Mouse (Mus musculus): ENCODE data around the gene Txnrd3. TPM values are rescaled to one million over a fixed set of nuclear protein-coding genes. Genes with fewer than 3 reads are reported as not detected.

The Txnrd3 gene
- polyA plus RNA-seq, 1 experiment from 2014 or later: 6.6 TPM

GRCm38 (mm10) chr6:89613336-89614106, 30.3 kb upstream of the Txnrd3 start:
- H3K4me1 ChIP-seq (replicated peaks; ENCODE audit: control insufficient read depth, insufficient read depth, low read length): no peaks in the 10 kb centered on the region
- no peaks in the 10 kb centered on the region for H3K9me3 ChIP-seq (ENCODE audit: control insufficient read depth)
- no peaks in the 10 kb centered on the region for H3K36me3 ChIP-seq (ENCODE audit: control insufficient read depth, insufficient read depth)
- no peak for ATAC-seq
- H3K27me3 ChIP-seq (replicated peaks; ENCODE audit: control insufficient read depth, insufficient read depth, low read length): no peaks in the 10 kb centered on the region
- WGBS: 30% methylated on average over 15 of the region's 15 CpGs
- TF ChIP-seq CTCF (IDR thresholded peaks at IDR 0.05; ENCODE audit: low read depth): no peak
- no peak overlapping the region for H3K9ac ChIP-seq (ENCODE audit: low read depth, low read length)
- H3K27ac ChIP-seq (ENCODE audit: low read depth, low read length): no peak overlapping the region
- no peak overlapping the region for H3K4me2 ChIP-seq (replicated peaks; ENCODE audit: low read depth)
- no peak overlapping the region for H3K4me3 ChIP-seq (ENCODE audit: low read depth, low read length)

- no peak for ATAC-seq
- H3K4me1 ChIP-seq (replicated peaks; ENCODE audit: control insufficient read depth, insufficient read depth, low read length): no peaks in the 10 kb centered on the region
- H3K4me3 ChIP-seq (ENCODE audit: low read depth, low read length): no peak overlapping the region
- no peak overlapping the region for H3K27ac ChIP-seq (ENCODE audit: low read depth, low read length)
- H3K9me3 ChIP-seq (ENCODE audit: control insufficient read depth): no peaks in the 10 kb centered on the region
- WGBS: 15% methylated on average over 2 of the region's 2 CpGs
- H3K9ac ChIP-seq (ENCODE audit: low read depth, low read length): no peak overlapping the region
- no peaks in the 10 kb centered on the region for H3K36me3 ChIP-seq (ENCODE audit: control insufficient read depth, insufficient read depth)
- no peaks in the 10 kb centered on the region for H3K27me3 ChIP-seq (replicated peaks; ENCODE audit: control insufficient read depth, insufficient read depth, low read length)
- no peak for TF ChIP-seq CTCF (IDR thresholded peaks at IDR 0.05; ENCODE audit: low read depth)
- no peak overlapping the region for H3K4me2 ChIP-seq (replicated peaks; ENCODE audit: low read depth)
These were observed 29.7 kb upstream of the Txnrd3 start for GRCm38 (mm10) chr6:89614107-89614471.

GRCm38 (mm10) chr6:89614596-89615372, 29.0 kb upstream of the Txnrd3 start:
- no peaks in the 10 kb centered on the region for H3K4me1 ChIP-seq (replicated peaks; ENCODE audit: control insufficient read depth, insufficient read depth, low read length)
- TF ChIP-seq CTCF (IDR thresholded peaks at IDR 0.05; ENCODE audit: low read depth): no peak
- WGBS: 64% methylated on average over 7 of the region's 7 CpGs
- no peak overlapping the region for H3K4me3 ChIP-seq (ENCODE audit: low read depth, low read length)
- H3K9me3 ChIP-seq (ENCODE audit: control insufficient read depth): no peaks in the 10 kb centered on the region
- H3K9ac ChIP-seq (ENCODE audit: low read depth, low read length): no peak overlapping the region
- H3K27me3 ChIP-seq (replicated peaks; ENCODE audit: control insufficient read depth, insufficient read depth, low read length): no peaks in the 10 kb centered on the region
- no peak overlapping the region for H3K4me2 ChIP-seq (replicated peaks; ENCODE audit: low read depth)
- no peak for ATAC-seq
- H3K27ac ChIP-seq (ENCODE audit: low read depth, low read length): no peak overlapping the region
- H3K36me3 ChIP-seq (ENCODE audit: control insufficient read depth, insufficient read depth): no peaks in the 10 kb centered on the region

- Histone ChIP-seq H3K9me3 (ENCODE audit: control insufficient read depth) (no peaks in the 10 kb centered on the region), H3K27ac (ENCODE audit: low read depth, low read length) (no peak overlapping the region), H3K4me2 (replicated peaks; ENCODE audit: low read depth) (no peak overlapping the region), H3K36me3 (ENCODE audit: control insufficient read depth, insufficient read depth) (no peaks in the 10 kb centered on the region), H3K9ac (ENCODE audit: low read depth, low read length) (no peak overlapping the region), H3K27me3 (replicated peaks; ENCODE audit: control insufficient read depth, insufficient read depth, low read length) (no peaks in the 10 kb centered on the region), H3K4me3 (ENCODE audit: low read depth, low read length) (no peak overlapping the region), H3K4me1 (replicated peaks; ENCODE audit: control insufficient read depth, insufficient read depth, low read length) (no peaks in the 10 kb centered on the region)
- no peak for TF ChIP-seq CTCF (IDR thresholded peaks at IDR 0.05; ENCODE audit: low read depth)
- no peak for ATAC-seq
- WGBS: 59% methylated on average over 7 of the region's 7 CpGs
These were observed 28.4 kb upstream of the Txnrd3 start for GRCm38 (mm10) chr6:89615373-89615755.

GRCm38 (mm10) chr6:89622647-89623046, 21.1 kb upstream of the Txnrd3 start:
- no peaks in the 10 kb centered on the region; the same call in 1 of the 2 replicates for H3K27me3 ChIP-seq (replicated peaks; ENCODE audit: control insufficient read depth, insufficient read depth, low read length)
- no peaks in the 10 kb centered on the region for H3K9me3 ChIP-seq (ENCODE audit: control insufficient read depth)
- H3K9ac ChIP-seq (ENCODE audit: low read depth, low read length): no peak overlapping the region
- ATAC-seq: no peak
- no peak overlapping the region for H3K27ac ChIP-seq (ENCODE audit: low read depth, low read length)
- H3K4me3 ChIP-seq (ENCODE audit: low read depth, low read length): no peak overlapping the region
- H3K4me2 ChIP-seq (replicated peaks; ENCODE audit: low read depth): no peak overlapping the region
- H3K36me3 ChIP-seq (ENCODE audit: control insufficient read depth, insufficient read depth): no peaks in the 10 kb centered on the region
- TF ChIP-seq CTCF (IDR thresholded peaks at IDR 0.05; ENCODE audit: low read depth): peak; percentile 48
- H3K4me1 ChIP-seq (replicated peaks; ENCODE audit: control insufficient read depth, insufficient read depth, low read length): no peaks in the 10 kb centered on the region
- WGBS: 78% methylated on average over 3 of the region's 3 CpGs

- TF ChIP-seq CTCF (IDR thresholded peaks at IDR 0.05; ENCODE audit: low read depth): no peak
- H3K27me3 ChIP-seq (replicated peaks; ENCODE audit: control insufficient read depth, insufficient read depth, low read length): no peaks in the 10 kb centered on the region; the same call in 1 of the 2 replicates
- no peaks in the 10 kb centered on the region for H3K9me3 ChIP-seq (ENCODE audit: control insufficient read depth)
- 57% methylated on average over 8 of the region's 8 CpGs for WGBS
- H3K36me3 ChIP-seq (ENCODE audit: control insufficient read depth, insufficient read depth): no peaks in the 10 kb centered on the region
- H3K4me2 ChIP-seq (replicated peaks; ENCODE audit: low read depth): no peak overlapping the region
- H3K4me1 ChIP-seq (replicated peaks; ENCODE audit: control insufficient read depth, insufficient read depth, low read length): no peaks in the 10 kb centered on the region
- H3K27ac ChIP-seq (ENCODE audit: low read depth, low read length): no peak overlapping the region
- ATAC-seq: no peak
- no peak overlapping the region for H3K9ac ChIP-seq (ENCODE audit: low read depth, low read length)
- H3K4me3 ChIP-seq (ENCODE audit: low read depth, low read length): no peak overlapping the region
These were observed 15.6 kb upstream of the Txnrd3 start for GRCm38 (mm10) chr6:89628045-89628785.

Data from intestine, postnatal 0 days (tissue).